Mouse (Mus musculus): ENCODE measurements around the gene Dusp13.

Dusp13 gene

DNA sequence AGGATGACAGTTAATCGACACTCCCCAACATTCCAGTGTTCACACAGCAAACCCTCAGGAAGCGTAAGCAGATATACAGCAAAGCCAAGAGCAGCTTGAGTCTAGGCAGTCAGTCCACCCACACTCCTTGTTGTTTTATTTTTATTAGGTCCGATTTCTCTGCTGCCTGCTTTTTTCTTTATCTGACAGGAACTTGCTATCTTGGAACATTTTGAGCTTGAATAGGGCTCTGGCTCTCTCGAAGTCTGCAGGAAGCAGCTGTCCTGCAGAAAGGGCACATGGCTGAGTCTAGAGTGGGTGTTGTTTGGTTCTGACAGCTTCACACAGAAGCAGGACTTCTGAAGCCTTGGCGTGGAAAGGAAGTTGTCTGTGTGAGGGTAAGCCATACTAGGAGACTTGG, 47.7 kb downstream of the Dusp13 start:
- DNase-seq (ENCODE audit: low spot score) = no peak

DNA sequence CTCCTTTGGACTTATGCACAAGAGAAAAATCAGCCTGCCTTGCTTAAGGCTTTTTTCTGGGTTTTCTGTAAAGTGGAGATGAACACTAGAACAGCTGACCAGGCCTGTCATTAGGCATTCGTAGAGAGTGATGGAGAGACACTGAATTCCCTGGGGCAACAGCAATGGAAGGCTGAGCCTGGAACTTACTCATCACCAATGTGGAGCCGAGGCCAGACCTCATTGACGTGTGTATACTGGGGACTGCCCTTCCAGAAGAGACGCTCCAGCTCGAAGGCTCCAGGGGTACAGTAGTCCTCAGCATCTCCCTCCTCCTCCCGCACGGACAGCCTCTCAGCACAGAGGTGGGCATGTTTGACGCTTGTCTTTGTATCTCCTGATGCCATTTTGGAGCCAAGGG, 48.3 kb downstream of the Dusp13 start:
- no peak for DNase-seq (ENCODE audit: low spot score)

DNA sequence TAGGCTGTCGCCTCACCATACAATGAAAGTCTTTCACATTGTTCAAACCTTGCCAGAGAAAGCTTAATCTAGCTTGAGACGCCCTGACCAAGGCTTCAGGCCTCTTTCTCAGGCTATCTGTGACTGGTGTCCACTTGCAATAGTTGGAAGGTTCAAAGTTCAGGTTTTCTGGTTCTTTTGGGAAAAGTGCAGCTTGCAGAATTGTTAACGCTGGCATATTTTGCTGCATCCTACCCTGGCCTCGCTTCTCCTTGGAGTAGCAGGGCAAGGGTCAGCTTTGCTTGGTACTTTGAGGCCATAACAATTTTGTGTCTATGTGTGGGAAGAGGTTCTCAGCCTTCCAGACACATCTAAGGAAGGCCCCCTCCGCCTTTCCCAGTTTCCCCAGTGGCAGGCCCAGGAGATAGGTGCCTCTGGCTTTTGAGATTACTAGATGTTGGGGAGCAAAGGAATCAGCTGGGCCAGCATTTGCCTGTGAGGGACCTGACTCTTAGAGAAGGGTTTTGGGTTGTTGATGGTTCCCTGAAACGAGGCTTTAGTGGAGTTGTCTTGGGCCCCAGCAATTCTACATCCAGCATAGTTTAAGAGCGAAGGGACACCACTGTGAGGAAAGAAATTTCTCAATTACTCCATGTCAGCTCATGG, 54.7 kb downstream of the Dusp13 start:
- DNase-seq (ENCODE audit: low spot score) = no peak

DNA sequence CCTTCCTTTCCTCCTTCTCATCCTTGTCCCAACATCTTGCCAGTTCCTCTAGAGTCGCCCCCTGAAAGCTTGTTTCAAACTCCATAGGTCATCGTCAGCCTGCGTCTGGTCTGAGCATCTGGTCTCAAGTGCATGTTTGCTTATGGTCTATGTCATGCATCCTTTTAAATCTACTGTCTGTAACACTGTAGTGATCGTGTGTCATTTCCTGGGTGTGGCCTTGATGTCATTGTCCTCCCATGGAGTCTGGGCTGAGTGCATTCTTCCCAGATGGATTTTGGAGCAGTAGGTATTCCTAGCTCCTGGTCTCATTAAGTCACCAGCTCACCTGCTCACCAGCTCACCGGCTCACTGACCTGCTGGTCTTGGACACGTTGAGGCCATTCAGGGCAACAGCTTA, 56.0 kb downstream of the Dusp13 start:
- no peak for DNase-seq (ENCODE audit: low spot score)

DNA sequence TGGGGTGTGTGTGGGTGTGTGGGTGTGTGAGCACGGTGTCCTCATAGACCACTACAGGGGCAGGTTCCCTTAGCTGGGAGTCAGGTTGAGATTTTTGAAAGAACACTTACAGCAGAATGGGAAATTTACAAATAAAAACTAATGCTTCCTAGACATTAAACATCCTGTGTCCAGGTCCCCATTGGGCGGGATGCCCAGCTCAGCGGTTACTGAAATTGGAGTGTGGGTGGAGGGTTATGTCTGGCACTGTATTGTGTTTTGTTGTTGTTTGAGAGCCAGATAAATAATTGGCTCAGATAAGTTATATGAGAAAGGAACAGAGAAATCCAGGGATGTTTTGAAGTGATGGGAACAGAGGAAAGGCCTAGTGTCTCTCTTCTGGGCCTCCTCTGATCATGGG, 59.9 kb downstream of the Dusp13 start:
- DNase-seq (ENCODE audit: low spot score) = no peak

DNA sequence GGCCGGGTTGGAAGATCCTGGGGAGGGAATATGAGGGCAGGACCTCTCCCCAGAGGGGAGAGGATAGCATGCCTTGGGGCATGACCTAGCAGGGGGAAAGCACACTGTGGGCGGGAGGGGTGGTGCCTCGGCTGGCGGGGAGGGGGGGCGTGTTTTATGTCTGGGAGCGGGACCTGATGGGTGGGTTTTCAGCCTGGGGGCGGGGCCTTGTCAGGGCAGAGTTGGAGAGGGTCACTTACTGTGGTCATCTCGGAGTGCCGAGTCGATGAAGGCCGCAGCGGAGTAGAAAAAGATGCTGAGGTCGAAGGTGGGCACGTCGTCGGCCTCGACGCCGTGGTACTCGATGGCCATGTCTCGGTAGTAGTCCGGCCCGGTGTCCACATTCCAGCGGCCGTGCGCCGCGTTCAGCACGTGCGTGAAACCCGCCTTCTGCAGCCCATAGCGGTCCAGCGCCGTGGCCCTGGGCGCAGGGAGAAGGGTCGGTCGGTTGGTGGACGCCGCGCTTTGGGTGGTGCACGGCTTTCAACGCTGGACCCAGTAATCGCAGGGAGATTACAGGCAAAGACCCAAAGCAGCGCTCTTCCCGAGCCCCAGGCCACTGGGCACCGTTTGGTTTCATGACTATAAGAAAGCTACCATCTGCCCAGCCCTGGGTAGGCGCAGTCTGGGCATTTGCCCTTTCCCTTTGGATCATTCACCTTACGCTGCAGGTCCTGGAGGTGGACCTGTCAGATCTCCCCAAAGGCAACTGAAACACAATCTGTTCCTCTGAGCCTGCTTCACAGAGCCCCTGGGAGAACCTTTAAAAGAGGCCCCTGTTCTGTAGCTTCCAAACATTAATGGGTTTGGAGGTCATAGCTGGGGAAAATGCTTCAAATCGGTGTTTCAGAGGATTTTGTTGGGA, 64.4 kb downstream of the Dusp13 start:
- DNase-seq (ENCODE audit: low spot score) = no peak

DNA sequence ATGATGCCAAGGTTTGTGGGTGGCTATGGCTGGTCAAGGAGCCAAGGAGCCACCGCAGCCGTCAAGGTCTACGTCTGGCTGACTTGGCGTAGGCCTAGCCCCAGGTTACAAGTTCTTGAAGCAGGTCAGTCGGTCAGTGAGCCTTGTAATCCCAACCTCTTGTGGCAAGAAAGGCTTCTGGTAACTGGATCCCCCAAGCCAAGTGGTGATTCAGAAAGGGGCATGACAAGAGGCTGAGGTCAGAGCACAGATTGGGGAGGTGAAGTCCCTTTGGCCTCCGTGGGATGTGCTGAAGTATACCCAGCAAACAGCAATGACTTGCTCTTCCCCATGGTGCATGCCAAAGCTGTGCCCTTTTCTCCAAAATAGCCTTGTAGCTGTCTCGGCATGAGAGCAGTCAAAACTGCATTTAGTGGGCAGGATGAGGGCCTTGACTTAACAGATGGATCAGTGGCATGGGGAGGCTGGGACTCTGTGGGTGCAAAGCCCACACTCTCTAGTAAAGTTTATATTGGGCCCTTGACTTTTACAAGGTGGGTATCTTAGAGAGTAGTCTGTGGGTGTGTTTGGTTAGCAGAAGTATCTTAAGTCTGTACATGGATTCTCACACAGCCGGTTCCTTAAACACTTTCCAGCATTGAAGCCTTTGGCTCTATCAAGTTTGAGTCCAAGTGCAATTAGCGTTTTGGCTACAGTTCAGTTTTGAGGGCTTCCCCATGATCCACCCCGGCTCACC, 65.4 kb downstream of the Dusp13 start:
- no peak for DNase-seq (ENCODE audit: low spot score)

DNA sequence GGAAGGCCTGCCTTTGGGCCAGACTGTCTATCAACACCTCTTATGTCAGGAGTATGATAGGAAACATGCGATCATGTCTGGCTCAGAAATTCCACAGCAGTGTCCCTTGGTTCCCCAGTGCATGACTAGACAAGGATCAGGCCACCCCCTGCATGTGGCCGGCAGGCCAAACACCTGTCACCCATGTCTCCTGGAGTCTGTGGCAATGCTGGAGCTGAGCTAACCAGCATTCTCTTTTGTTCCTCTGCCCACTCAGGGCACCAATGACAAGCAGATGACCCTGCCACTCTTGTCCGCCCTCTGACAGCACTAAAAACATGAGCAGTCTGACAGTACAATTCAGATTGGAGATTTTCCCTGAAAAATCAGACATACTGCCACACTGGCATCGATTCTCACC, 67.1 kb downstream of the Dusp13 start:
- no peak for DNase-seq (ENCODE audit: low spot score)

Measured in urinary bladder, postnatal 14 days (tissue).